Mouse (Mus musculus): ENCODE measurements at regions not wholly inside any gene's neighbourhood (a gene's known extent, or its start where the extent isn't known, plus 50 kb on each side); places are given as distances from the start of the nearest gene placed in this dataset.

GRCm38 (mm10) chr9:68094561-68094960, 254.4 kb downstream of the Vps13c start:
- TF ChIP-seq CTCF (IDR thresholded peaks at IDR 0.05; ENCODE audit: low read depth) (no peak), EP300 (IDR thresholded peaks at IDR 0.05; ENCODE audit: low read depth) (no peak)

All from heart, postnatal 0 days (tissue).